Mouse (Mus musculus) myocyte (in vitro differentiated cells): ENCODE measurements around the gene Tbccd1. TPM values are rescaled to one million over a fixed set of nuclear protein-coding genes. Genes with fewer than 3 reads are reported as not detected.

Experiments
- H3K27me3 ChIP-seq: one replicate; pipeline ENCODE4 v1.6.1; 2011; ENCODE audit not compliant: control insufficient read depth, insufficient read depth, insufficient read length
- H3K36me3 ChIP-seq: one replicate; pipeline ENCODE4 v1.6.1; 2011; ENCODE audit not compliant: control insufficient read depth, insufficient read depth
- H3K4me2 ChIP-seq: one replicate; pipeline ENCODE4 v1.6.1; 2011; ENCODE audit warnings: low read depth, control low read depth
- H3K4me3 ChIP-seq: one replicate; pipeline ENCODE4 v1.5.1; 2011; ENCODE audit warnings: mild to moderate bottlenecking, control low read depth, moderate library complexity
- H3K79me2 ChIP-seq: one replicate; pipeline ENCODE4 v1.6.1; 2011; ENCODE audit not compliant: control insufficient read depth, insufficient read depth
- H3ac ChIP-seq: one replicate; pipeline ENCODE4 v1.6.1; 2011; ENCODE audit not compliant: control insufficient read depth, insufficient read length
- CEBPB ChIP-seq: IDR thresholded peaks from 2 replicates; pipeline ENCODE4 v1.6.1; 2011; ENCODE audit warnings: mild to moderate bottlenecking, moderate library complexity; ENCODE audit not compliant: poor library complexity, insufficient read depth, severe bottlenecking
- E2F4 ChIP-seq: IDR thresholded peaks from one replicate; pipeline ENCODE4 v1.6.1; 2011; ENCODE audit warnings: mild to moderate bottlenecking, control low read depth, moderate library complexity; ENCODE audit not compliant: insufficient read depth
- MAX ChIP-seq: IDR thresholded peaks from one replicate; pipeline ENCODE4 v1.6.1; 2011; ENCODE audit warnings: low read depth, mild to moderate bottlenecking, control low read depth
- MYOD1 ChIP-seq, 3 experiments: IDR thresholded peaks; one replicate each; pipeline ENCODE4 v1.6.1; 2011; ENCODE audit warnings: control low read depth in 2 of 3, low read depth in 2 of 3, mild to moderate bottlenecking in 2 of 3, moderate library complexity in 1 of 3; ENCODE audit not compliant: insufficient read length in 2 of 3, control insufficient read depth in 1 of 3
- MYOG ChIP-seq, 3 experiments: IDR thresholded peaks; one replicate each; pipeline ENCODE4 v1.6.1; 2011; ENCODE audit warnings: control low read depth in 2 of 3, low read depth in 2 of 3, mild to moderate bottlenecking in 2 of 3; ENCODE audit not compliant: insufficient read length in 2 of 3, control insufficient read depth in 1 of 3, insufficient read depth in 1 of 3
- POLR2A ChIP-seq: IDR thresholded peaks from one replicate; pipeline ENCODE4 v1.6.1; 2011; ENCODE audit warnings: low read depth, mild to moderate bottlenecking, control low read depth, moderate library complexity; ENCODE audit not compliant: insufficient read length
- POLR2AphosphoS2 ChIP-seq: IDR thresholded peaks from one replicate; pipeline ENCODE4 v1.6.1; 2011; ENCODE audit warnings: low read depth, control low read depth; ENCODE audit not compliant: insufficient read length
- REST ChIP-seq: IDR thresholded peaks from one replicate; pipeline ENCODE4 v1.6.1; 2011; ENCODE audit warnings: mild to moderate bottlenecking, control low read depth, moderate library complexity; ENCODE audit not compliant: insufficient read depth, insufficient read length
- SRF ChIP-seq: IDR thresholded peaks from one replicate; pipeline ENCODE4 v1.6.1; 2011; ENCODE audit warnings: low read depth; ENCODE audit not compliant: control insufficient read depth, insufficient read length
- TCF12 ChIP-seq: IDR thresholded peaks from one replicate; pipeline ENCODE4 v1.6.1; 2011; ENCODE audit warnings: mild to moderate bottlenecking, control low read depth; ENCODE audit not compliant: poor library complexity, insufficient read depth, severe bottlenecking
- TCF3 ChIP-seq: IDR thresholded peaks from one replicate; pipeline ENCODE4 v1.6.1; 2011; ENCODE audit warnings: low read depth, control low read depth; ENCODE audit not compliant: insufficient read length
- USF1 ChIP-seq: IDR thresholded peaks from one replicate; pipeline ENCODE4 v1.6.1; 2011; ENCODE audit warnings: low read depth, mild to moderate bottlenecking, control low read depth, moderate library complexity
- polyA plus RNA-seq: library from polyadenylated mRNA; unstranded; fragments of >200 nt; fragmentation: generic; extraction: Trizol; gene quantifications from one replicate; pipeline ENCODE4 v1.2.1, GENCODE M21; 2012; ENCODE audit warnings: missing spikeins

Tbccd1 gene
- polyA plus RNA-seq, 1 experiment = 9.3 TPM

- peaks cover 20% of the 10 kb centered on the region for H3K36me3 ChIP-seq
- H3K79me2 ChIP-seq = no peaks in the 10 kb centered on the region
These were observed 15.9 kb upstream of the Tbccd1 start for GRCm38 (mm10) chr16:22873369-22873768.

GRCm38 (mm10) chr16:22872397-22872796 is 14.9 kb upstream of the Tbccd1 start:
- peaks cover 26% of the 10 kb centered on the region for H3K36me3 ChIP-seq
- H3K4me3 ChIP-seq = no peak overlapping the region
- no peak overlapping the region for H3ac ChIP-seq
- H3K79me2 ChIP-seq = no peaks in the 10 kb centered on the region
- H3K4me2 ChIP-seq = no peak overlapping the region
- H3K27me3 ChIP-seq = no peaks in the 10 kb centered on the region
- peak in 1 of 3 experiments; percentile 13 for TF ChIP-seq MYOG (IDR thresholded peaks at IDR 0.05; ENCODE audit: control insufficient read depth in 1 of 3, insufficient read depth in 1 of 3, insufficient read length in 2 of 3, low read depth in 2 of 3)
- no peak for TF ChIP-seq TCF12

More at GRCm38 (mm10) chr16:22873369-22873768, 15.9 kb upstream of the Tbccd1 start:
- Histone ChIP-seq H3ac (no peak overlapping the region), H3K4me3 (no peak overlapping the region), H3K4me2 (no peak overlapping the region), H3K27me3 (no peaks in the 10 kb centered on the region)
- TF ChIP-seq SRF = no peak
- TF ChIP-seq POLR2A = no peak
- no peak for TF ChIP-seq REST
- TF ChIP-seq MYOD1 (IDR thresholded peaks at IDR 0.05; ENCODE audit: control insufficient read depth in 1 of 3, insufficient read length in 2 of 3, low read depth in 2 of 3) = peak in 2 of 3 experiments; percentile 63 to 76
- no peak for TF ChIP-seq USF1
- no peak for TF ChIP-seq TCF12
- TF ChIP-seq POLR2AphosphoS2 = peak; percentile 20
- TF ChIP-seq MYOG (IDR thresholded peaks at IDR 0.05; ENCODE audit: control insufficient read depth in 1 of 3, insufficient read depth in 1 of 3, insufficient read length in 2 of 3, low read depth in 2 of 3) = peak in 1 of 3 experiments; percentile 67
- no peak for TF ChIP-seq E2F4

GRCm38 (mm10) chr16:22856773-22857172 is 696 bp downstream of the Tbccd1 start:
- no peaks in the 10 kb centered on the region for H3K27me3 ChIP-seq
- peak overlapping the region; percentile 82 for H3K4me3 ChIP-seq
- peak overlapping the region; percentile 57 for H3ac ChIP-seq
- H3K79me2 ChIP-seq = peaks cover 44% of the 10 kb centered on the region
- H3K4me2 ChIP-seq = peak overlapping the region; percentile 84
- no peaks in the 10 kb centered on the region for H3K36me3 ChIP-seq
- TF ChIP-seq CEBPB (no peak), MYOG (IDR thresholded peaks at IDR 0.05; ENCODE audit: control insufficient read depth in 1 of 3, insufficient read depth in 1 of 3, insufficient read length in 2 of 3, low read depth in 2 of 3) (no peak), E2F4 (no peak), USF1 (no peak), MAX (no peak), REST (no peak), TCF3 (no peak), POLR2AphosphoS2 (no peak), MYOD1 (IDR thresholded peaks at IDR 0.05; ENCODE audit: control insufficient read depth in 1 of 3, insufficient read length in 2 of 3, low read depth in 2 of 3) (no peak), TCF12 (no peak), SRF (no peak), POLR2A (no peak)

- Histone ChIP-seq H3K27me3 (no peaks in the 10 kb centered on the region), H3K4me3 (no peak overlapping the region), H3K36me3 (no peaks in the 10 kb centered on the region), H3ac (no peak overlapping the region), H3K4me2 (no peak overlapping the region), H3K79me2 (peaks cover 25% of the 10 kb centered on the region)
- TF ChIP-seq POLR2A (no peak), USF1 (no peak), MYOG (IDR thresholded peaks at IDR 0.05; ENCODE audit: control insufficient read depth in 1 of 3, insufficient read depth in 1 of 3, insufficient read length in 2 of 3, low read depth in 2 of 3) (no peak), MYOD1 (IDR thresholded peaks at IDR 0.05; ENCODE audit: control insufficient read depth in 1 of 3, insufficient read length in 2 of 3, low read depth in 2 of 3) (no peak), E2F4 (no peak), REST (no peak)
These were observed 4.8 kb downstream of the Tbccd1 start for GRCm38 (mm10) chr16:22852709-22853108.

- Histone ChIP-seq H3K36me3 (no peaks in the 10 kb centered on the region), H3ac (no peak overlapping the region), H3K4me2 (no peak overlapping the region), H3K79me2 (peaks cover 16% of the 10 kb centered on the region), H3K27me3 (no peaks in the 10 kb centered on the region), H3K4me3 (no peak overlapping the region)
- no peak for TF ChIP-seq MAX
- no peak for TF ChIP-seq MYOG (IDR thresholded peaks at IDR 0.05; ENCODE audit: control insufficient read depth in 1 of 3, insufficient read depth in 1 of 3, insufficient read length in 2 of 3, low read depth in 2 of 3)
- TF ChIP-seq TCF12 = no peak
- TF ChIP-seq POLR2AphosphoS2 = no peak
- no peak for TF ChIP-seq USF1
- no peak for TF ChIP-seq TCF3
These were observed 9.1 kb downstream of the Tbccd1 start for GRCm38 (mm10) chr16:22848331-22848730.
